Mouse (Mus musculus) skeletal muscle tissue, adult 2 months (tissue): ENCODE measurements around the gene Enpp3.

ENCODE experiments used
- DNase-seq: peaks from one replicate; pipeline ENCODE4 v3.0.0-alpha.2; 2012; ENCODE audit warnings: low read depth, low spot score

The Enpp3 gene

GRCm38 (mm10) chr10:24842676-24843075 lies at the start of gene Enpp3:
Gene Enpp3 (minus strand): TSS chr10:24842823.
- DNase-seq: no peak

DNA sequence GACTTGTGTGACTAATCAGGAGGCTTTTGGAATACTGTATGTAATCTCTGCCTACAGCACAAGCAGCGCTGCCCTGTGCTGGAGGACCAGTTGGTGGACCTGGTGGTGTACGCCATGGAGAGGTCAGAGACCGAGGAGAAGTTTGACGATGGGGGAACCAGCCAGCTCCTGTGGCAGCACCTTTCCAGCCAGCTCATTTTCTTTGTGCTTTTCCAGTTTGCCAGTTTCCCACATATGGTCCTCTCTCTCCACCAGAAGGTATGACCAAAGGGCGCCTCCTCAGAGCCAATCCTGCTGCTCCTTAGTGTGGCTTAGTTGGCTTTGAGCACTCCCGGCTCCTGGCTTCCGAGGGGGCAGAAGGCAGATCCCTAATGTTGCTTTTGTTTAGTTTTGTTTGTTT lies 45.7 kb upstream of the Enpp3 start:
- no peak for DNase-seq

GRCm38 (mm10) chr10:24886008-24886407 lies 43.4 kb upstream of the Enpp3 start:
- no peak for DNase-seq

GRCm38 (mm10) chr10:24873624-24874023 lies 31.0 kb upstream of the Enpp3 start:
- DNase-seq: no peak

- peak; percentile 92 for DNase-seq
Observed at GRCm38 (mm10) chr10:24869760-24870290, 27.2 kb upstream of the Enpp3 start, which contains the start of gene Med23. Gene Med23 (plus strand): TSS chr10:24869986.

DNA sequence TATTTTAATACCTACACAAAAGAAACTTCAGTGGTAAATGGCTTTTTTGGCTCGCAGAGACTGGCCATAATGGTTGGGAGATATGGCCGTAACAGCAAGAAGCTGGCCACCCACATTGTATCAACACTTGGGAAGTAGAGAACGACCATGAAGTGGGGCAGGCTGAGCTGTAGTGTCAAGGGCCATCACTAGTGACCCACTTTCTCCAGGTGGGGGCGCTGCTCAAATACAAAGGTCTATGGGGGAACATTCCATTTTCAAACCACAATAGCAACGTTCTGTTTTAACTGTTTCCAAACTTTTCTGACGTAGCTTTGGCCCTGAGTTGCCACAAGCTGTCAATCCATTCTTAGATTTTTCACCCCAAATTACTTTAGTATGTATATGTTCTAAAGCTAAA lies 21.8 kb upstream of the Enpp3 start:
- no peak for DNase-seq

DNA sequence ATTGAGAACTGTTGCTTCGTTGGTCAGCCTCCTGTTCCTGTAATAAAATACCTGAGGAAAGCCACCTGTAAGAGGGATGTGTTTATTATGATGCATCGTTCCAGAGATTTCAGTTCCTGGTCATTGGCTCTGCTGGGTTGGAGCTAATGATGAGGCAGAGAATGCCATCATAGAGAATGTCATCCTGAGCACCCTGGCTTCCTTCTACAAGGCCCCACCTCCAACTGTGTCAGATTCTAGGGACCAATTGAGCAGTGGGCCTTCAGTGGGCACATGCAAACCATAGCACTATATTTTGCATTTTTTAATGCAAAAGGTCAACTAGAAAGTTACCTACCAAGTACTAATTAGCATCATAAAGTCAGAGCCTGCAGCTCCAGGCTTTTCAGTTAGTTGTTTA lies 20.5 kb upstream of the Enpp3 start:
- DNase-seq: no peak

- DNase-seq: no peak
Observed at GRCm38 (mm10) chr10:24841998-24842397, 625 bp downstream of the Enpp3 start.

GRCm38 (mm10) chr10:24840795-24841194 lies 1.8 kb downstream of the Enpp3 start:
- no peak for DNase-seq

- DNase-seq: no peak
Observed at GRCm38 (mm10) chr10:24836366-24837038, 6.1 kb downstream of the Enpp3 start.

GRCm38 (mm10) chr10:24835702-24836342 lies 6.8 kb downstream of the Enpp3 start:
- no peak for DNase-seq

- no peak for DNase-seq
Observed at GRCm38 (mm10) chr10:24834634-24835371, 7.8 kb downstream of the Enpp3 start.

GRCm38 (mm10) chr10:24832306-24832705 lies 10.3 kb downstream of the Enpp3 start:
- DNase-seq: no peak

DNA sequence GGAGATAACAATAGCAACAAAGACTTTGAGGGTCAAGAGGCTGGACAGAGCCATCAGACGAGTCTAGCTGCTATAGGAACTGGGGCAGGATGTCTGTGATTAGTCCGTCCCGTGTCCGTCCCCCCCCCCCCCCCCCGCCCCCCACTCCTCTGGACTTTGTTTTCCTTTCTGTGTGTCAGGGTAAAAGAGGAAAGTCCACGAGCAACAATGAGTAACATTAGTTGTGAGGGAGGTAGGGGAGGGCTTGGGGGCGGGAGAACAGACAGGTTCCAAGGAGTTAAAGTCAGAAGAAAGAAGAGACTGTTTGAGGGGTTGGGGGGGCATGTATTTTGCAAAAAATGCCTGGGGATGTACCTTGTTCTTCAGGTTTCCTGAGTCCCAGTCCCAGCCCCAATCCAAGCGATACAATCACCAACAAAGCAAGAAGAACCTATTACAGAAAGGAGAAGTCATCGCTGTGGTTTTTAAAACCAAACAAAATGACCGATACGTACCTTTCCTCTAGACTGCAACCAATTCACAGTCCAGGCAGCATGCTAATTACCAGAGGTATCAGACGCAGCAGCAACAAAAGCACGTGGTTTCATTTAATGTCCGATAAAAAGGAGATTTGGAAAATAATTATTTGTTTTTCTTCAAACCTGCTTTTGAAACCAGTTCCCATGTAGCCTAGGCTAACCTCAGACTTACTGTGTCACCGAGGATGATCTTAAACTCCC lies 11.1 kb downstream of the Enpp3 start:
- DNase-seq: no peak

DNA sequence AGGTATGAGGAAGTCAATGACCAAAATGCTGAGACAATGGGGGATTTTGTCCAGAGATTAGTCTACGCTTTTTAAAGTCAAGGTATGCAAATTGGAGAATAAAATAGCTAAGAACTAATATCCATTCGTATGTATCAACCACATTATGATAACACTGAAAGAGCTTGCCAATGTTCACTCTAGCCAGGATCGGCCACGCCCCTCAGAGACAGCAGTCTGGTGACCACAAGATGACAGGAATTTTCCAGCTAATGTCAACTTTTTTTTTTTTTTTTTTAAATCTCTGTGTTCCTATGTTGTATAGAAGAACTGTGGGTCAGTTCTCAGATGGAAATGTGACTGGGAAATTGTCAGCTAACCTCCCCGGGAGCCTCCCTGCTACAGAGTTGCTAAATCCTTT lies 12.2 kb downstream of the Enpp3 start:
- DNase-seq: no peak

GRCm38 (mm10) chr10:24828136-24828535 lies 14.5 kb downstream of the Enpp3 start:
- no peak for DNase-seq

DNA sequence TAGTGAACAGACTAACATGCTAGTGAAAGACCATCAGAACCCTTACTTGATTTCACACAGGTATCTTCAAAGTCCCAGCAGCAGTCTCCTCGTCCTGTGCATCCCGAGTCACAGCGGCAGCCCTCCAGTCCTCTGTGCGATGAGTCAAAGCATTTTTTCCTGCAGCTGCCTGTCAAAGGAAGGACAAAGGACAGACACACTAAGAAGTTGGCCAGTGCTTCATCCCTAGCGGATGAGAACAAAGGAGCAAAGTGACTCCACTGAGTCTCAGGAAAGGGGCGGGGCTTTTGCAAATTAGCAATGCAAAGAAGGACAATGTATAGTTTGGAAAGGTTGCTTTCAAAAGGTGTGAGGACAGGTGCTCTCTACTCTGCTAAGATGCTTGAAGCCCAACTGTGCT lies 16.5 kb downstream of the Enpp3 start:
- no peak for DNase-seq

GRCm38 (mm10) chr10:24825456-24826081 lies 17.1 kb downstream of the Enpp3 start:
- no peak for DNase-seq

DNA sequence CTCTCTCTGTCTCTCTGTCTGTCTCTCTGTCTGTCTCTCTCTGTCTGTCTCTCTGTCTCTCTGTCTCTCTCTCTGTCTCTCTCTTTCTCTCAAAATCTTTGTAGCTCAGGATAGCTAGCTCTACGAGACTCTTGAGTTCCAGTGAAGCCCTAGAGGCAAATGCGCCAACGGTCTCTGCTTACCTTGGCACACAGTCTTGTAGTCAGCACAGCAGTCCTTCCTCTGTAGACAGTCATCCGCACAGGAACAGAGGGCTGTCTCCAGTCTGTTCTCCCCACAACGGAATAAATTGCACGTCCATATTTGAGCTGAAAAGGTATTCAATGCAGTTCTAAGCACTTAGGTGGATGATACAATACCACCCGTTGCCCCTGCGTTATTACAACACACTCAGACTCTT lies 18.0 kb downstream of the Enpp3 start:
- DNase-seq: no peak

GRCm38 (mm10) chr10:24823697-24824535 lies 18.7 kb downstream of the Enpp3 start:
- DNase-seq: peak; percentile 46
